Mouse (Mus musculus) heart, postnatal 10 days (tissue): ENCODE measurements around the gene Sorcs2. TPM values are rescaled to one million over a fixed set of nuclear protein-coding genes. Genes with fewer than 3 reads are reported as not detected.
"Not testable (repeated sequence)": the region's sequence is repeated elsewhere in the genome, so short reads cannot be mapped to it uniquely, and the experiment has no call there.

Experiments used
- DNase-seq, 2 experiments: peaks; one replicate each; pipeline ENCODE4 v3.0.0; 2021
- intact Hi-C: fragments of 180-260 bp; cut with DNase I; formaldehyde crosslinking; loops from one replicate; pipeline ENCODE4 v1.15.1; 2025
- total RNA-seq, 2 experiments: library from RNA; stranded (reverse); gene quantifications; 2 replicates each; pipeline ENCODE4 v1.2.3; 2021

Gene Sorcs2
- total RNA-seq, 2 experiments from 2014 or later = 12.2 to 12.5 TPM

GRCm38 (mm10) chr5:36252746-36253504 is 145.0 kb downstream of the Sorcs2 start:
- peak; percentile 61 to 71 for DNase-seq
- intact Hi-C loops = no loop called here

GRCm38 (mm10) chr5:36248022-36248421 is 149.9 kb downstream of the Sorcs2 start:
- intact Hi-C loops = no loop called here
- DNase-seq = no peak

- intact Hi-C loops, DNase-seq: not testable (repeated sequence)
Observed at GRCm38 (mm10) chr5:36237526-36237925, 160.4 kb downstream of the Sorcs2 start.

GRCm38 (mm10) chr5:36230301-36230780 is 167.6 kb downstream of the Sorcs2 start:
- intact Hi-C loops = no loop called here
- DNase-seq = no peak

- intact Hi-C loops = no loop called here
- DNase-seq = no peak
Observed at GRCm38 (mm10) chr5:36228405-36229370, 169.3 kb downstream of the Sorcs2 start.

- peak; percentile 47 to 48 for DNase-seq
- intact Hi-C loops = no loop called here
Observed at GRCm38 (mm10) chr5:36226296-36226695, 171.6 kb downstream of the Sorcs2 start.

GRCm38 (mm10) chr5:36225855-36226254 is 172.1 kb downstream of the Sorcs2 start:
- no peak for DNase-seq
- intact Hi-C loops = loop anchor here (2.0 kb wide), 1 partner anchor 173 kb away; the partner anchor contains the start of gene Sorcs2

- intact Hi-C loops = loop anchor here (2.0 to 5.0 kb wide), 3 partner anchors 81 to 189 kb away; partner anchors contain the start of gene Sorcs2
- peak; percentile 55 to 74 for DNase-seq
Observed at GRCm38 (mm10) chr5:36223787-36224186, 174.2 kb downstream of the Sorcs2 start.

GRCm38 (mm10) chr5:36220626-36221025 is 177.3 kb downstream of the Sorcs2 start:
- no peak for DNase-seq
- intact Hi-C loops = loop anchor here (5.0 kb wide), 1 partner anchor 78 kb away; no protein-coding TSS in a partner anchor

GRCm38 (mm10) chr5:36220105-36220504 is 177.8 kb downstream of the Sorcs2 start:
- no peak for DNase-seq
- intact Hi-C loops = loop anchor here (5.0 kb wide), 1 partner anchor 78 kb away; no protein-coding TSS in a partner anchor

GRCm38 (mm10) chr5:36213310-36213709 is 184.6 kb downstream of the Sorcs2 start:
- intact Hi-C loops = no loop called here

GRCm38 (mm10) chr5:36208803-36209202 is 189.1 kb downstream of the Sorcs2 start:
- no peak for DNase-seq
- intact Hi-C loops = no loop called here

More at GRCm38 (mm10) chr5:36213310-36213709, 184.6 kb downstream of the Sorcs2 start:
- DNase-seq = peak; percentile 27 to 30

- DNase-seq = peak in 1 of 2 experiments; percentile 24
- intact Hi-C loops = no loop called here
Observed at GRCm38 (mm10) chr5:36205397-36205796, 192.5 kb downstream of the Sorcs2 start.

- peak; percentile 31 to 35 for DNase-seq
- intact Hi-C loops = no loop called here
Observed at GRCm38 (mm10) chr5:36203916-36204315, 194.0 kb downstream of the Sorcs2 start, which contains the start of gene Psapl1. TSS of gene Psapl1 (plus strand) at chr5:36204021.

- DNase-seq = peak in 1 of 2 experiments; percentile 19
- intact Hi-C loops = no loop called here
Observed at GRCm38 (mm10) chr5:36203421-36203820, 194.5 kb downstream of the Sorcs2 start.

GRCm38 (mm10) chr5:36202781-36203180 is 195.2 kb downstream of the Sorcs2 start:
- intact Hi-C loops = no loop called here
- DNase-seq = no peak

GRCm38 (mm10) chr5:36199519-36199918 is 198.4 kb downstream of the Sorcs2 start:
- intact Hi-C loops = no loop called here

GRCm38 (mm10) chr5:36195436-36195835 is 202.5 kb downstream of the Sorcs2 start:
- DNase-seq = no peak
- intact Hi-C loops = no loop called here

More at GRCm38 (mm10) chr5:36199519-36199918, 198.4 kb downstream of the Sorcs2 start:
- DNase-seq = no peak

- intact Hi-C loops = no loop called here
- peak in 1 of 2 experiments; percentile 16 for DNase-seq
Observed at GRCm38 (mm10) chr5:36194631-36195030, 203.3 kb downstream of the Sorcs2 start.

GRCm38 (mm10) chr5:36192677-36193076 is 205.3 kb downstream of the Sorcs2 start:
- intact Hi-C loops = no loop called here
- no peak for DNase-seq

GRCm38 (mm10) chr5:36191876-36192275 is 206.1 kb downstream of the Sorcs2 start:
- intact Hi-C loops = no loop called here
- DNase-seq = peak in 1 of 2 experiments; percentile 23
